Mouse (Mus musculus) layer of hippocampus, postnatal 25 days (tissue): ENCODE results near the gene Gm2035. TPM values are rescaled to one million over a fixed set of nuclear protein-coding genes. Genes with fewer than 3 reads are reported as not detected.
"Not testable (repeated sequence)": the region's sequence is repeated elsewhere in the genome, so short reads cannot be mapped to it uniquely, and the experiment has no call there.

Experiments used
- DNase-seq, 2 experiments: peaks; one replicate each; pipeline ENCODE4 v3.0.0; 2022; ENCODE audit warnings: mixed read lengths in 2 of 2, low spot score in 1 of 2; ENCODE audit errors: extremely low spot score in 1 of 2
- total RNA-seq, 2 experiments: library from RNA; stranded (reverse); gene quantifications; 2 replicates each; pipeline ENCODE4 v1.2.3; 2021

The Gm2035 gene
- total RNA-seq: not detected

GRCm38 (mm10) chr12:87919721-87920120 is at the start of gene Gm2035:
Gene Gm2035 (minus strand): TSS chr12:87919857.
- DNase-seq: not testable (repeated sequence)

GRCm38 (mm10) chr12:87953780-87954179 is 34.1 kb upstream of the Gm2035 start, which contains the start of gene Gm2042:
Gene Gm2042 (plus strand): TSS chr12:87954080.
- DNase-seq: not testable (repeated sequence)

GRCm38 (mm10) chr12:87895070-87895469 is 24.6 kb downstream of the Gm2035 start, which contains the start of gene Gm2022:
Gene Gm2022 (plus strand): TSS chr12:87895370.
- not testable (repeated sequence) for DNase-seq

GRCm38 (mm10) chr12:87873772-87874171 is 45.9 kb downstream of the Gm2035 start, which contains the start of gene Gm2016:
Gene Gm2016 (plus strand): TSS chr12:87874072.
- DNase-seq: not testable (repeated sequence)

Other genes starting within 250 kb of the Gm2035 start
- gene Gm21319, start 144.1 kb downstream of the Gm2035 start, total RNA-seq: not detected
- gene Gm21936, start 124.3 kb downstream of the Gm2035 start, total RNA-seq: not detected
- not detected for gene BB287469, start 103.3 kb downstream of the Gm2035 start, total RNA-seq
- gene Gm2001, start 77.5 kb downstream of the Gm2035 start, total RNA-seq: not detected
- not detected for gene Gm2016, start 45.8 kb downstream of the Gm2035 start, total RNA-seq
- not detected for gene Gm2022, start 24.5 kb downstream of the Gm2035 start, total RNA-seq
- not detected for gene Gm2042, start 34.2 kb upstream of the Gm2035 start, total RNA-seq
- not detected for gene Gm2075, start 92.0 kb upstream of the Gm2035 start, total RNA-seq
- not detected for gene Gm6803, start 98.9 kb upstream of the Gm2035 start, total RNA-seq
- gene Gm2056, start 107.1 kb upstream of the Gm2035 start, total RNA-seq: not detected
- not detected for gene Gm16368, start 163.8 kb upstream of the Gm2035 start, total RNA-seq